Mouse (Mus musculus): Measurements from ENCODE around the gene Ccl28. TPM values are rescaled to one million over a fixed set of nuclear protein-coding genes. Genes with fewer than 3 reads are reported as not detected.

The Ccl28 gene
- polyA plus RNA-seq, 1 experiment = 1.5 TPM

Other genes starting within 250 kb of the Ccl28 start
- 24.4 and 26.3 TPM in 2 replicates for gene Paip1, start 195.2 kb upstream of the Ccl28 start, polyA plus RNA-seq (2012; rRNA removed)
- 29.2 and 29.3 TPM in 2 replicates for gene 4833420G17Rik, start 161.1 kb upstream of the Ccl28 start, polyA plus RNA-seq (2012; rRNA removed)
- 15.6 and 21.8 TPM in 2 replicates for gene Tmem267, start 135.8 kb upstream of the Ccl28 start, polyA plus RNA-seq (2012; rRNA removed)
- 3.5 and 4.2 TPM in 2 replicates for gene 3110070M22Rik, start 135.4 kb upstream of the Ccl28 start, polyA plus RNA-seq (2012; rRNA removed)
- 61.0 and 76.6 TPM in 2 replicates for gene Hmgcs1, start 66.6 kb downstream of the Ccl28 start, polyA plus RNA-seq (2012; rRNA removed)
- 0.51 and 0.57 TPM in 2 replicates for gene Nim1k, start 132.1 kb downstream of the Ccl28 start, polyA plus RNA-seq (2012; rRNA removed)
- gene Zfp131, start 167.1 kb downstream of the Ccl28 start, polyA plus RNA-seq (2012; rRNA removed) = 7.6 and 8.8 TPM in 2 replicates
- not detected in 2 replicates for gene AF067063, start 206.4 kb downstream of the Ccl28 start, polyA plus RNA-seq (2012; rRNA removed)
- gene D13Ertd608e, start 212.2 kb downstream of the Ccl28 start, polyA plus RNA-seq (2012; rRNA removed) = not detected in 2 replicates